Mouse (Mus musculus): Measurements from ENCODE around the gene Olfr728.

Olfr728 gene
- long read RNA-seq, experiment 1: 0 reads
- long read RNA-seq, experiment 2: 0 reads

- intact Hi-C loops (cut with DNase I): no loop called here
Measured at GRCm38 (mm10) chr14:50142580-50142979, at the start of gene Olfr728. TSS of gene Olfr728 (minus strand) at chr14:50142680.

GRCm38 (mm10) chr14:50188098-50188497 lies 45.6 kb upstream of the Olfr728 start, which contains the start of gene Olfr730:
TSS of gene Olfr730 (minus strand) at chr14:50188198.
- intact Hi-C loops (cut with DNase I): no loop called here

- intact Hi-C loops (cut with DNase I): no loop called here
Measured at GRCm38 (mm10) chr14:50152810-50153209, 10.3 kb upstream of the Olfr728 start, which contains the start of gene Olfr729. TSS of gene Olfr729 (minus strand) at chr14:50152910.

GRCm38 (mm10) chr14:50122886-50123285 lies 19.6 kb downstream of the Olfr728 start, which contains the start of gene Olfr727:
TSS of gene Olfr727 (plus strand) at chr14:50123186.
- intact Hi-C loops (cut with DNase I): no loop called here

- intact Hi-C loops (cut with DNase I): no loop called here
Measured at GRCm38 (mm10) chr14:50090853-50091252, 51.6 kb downstream of the Olfr728 start, which contains the start of gene Olfr726. TSS of gene Olfr726 (minus strand) at chr14:50090953.
